Mouse (Mus musculus): Measurements from ENCODE around the gene Gosr2. TPM values are rescaled to one million over a fixed set of nuclear protein-coding genes. Genes with fewer than 3 reads are reported as not detected.
"Not testable (repeated sequence)": the region's sequence is repeated elsewhere in the genome, so short reads cannot be mapped to it uniquely, and the experiment has no call there.

The Gosr2 gene
- polyA plus RNA-seq, 1 experiment from 2014 or later, result 87.7 TPM

DNA sequence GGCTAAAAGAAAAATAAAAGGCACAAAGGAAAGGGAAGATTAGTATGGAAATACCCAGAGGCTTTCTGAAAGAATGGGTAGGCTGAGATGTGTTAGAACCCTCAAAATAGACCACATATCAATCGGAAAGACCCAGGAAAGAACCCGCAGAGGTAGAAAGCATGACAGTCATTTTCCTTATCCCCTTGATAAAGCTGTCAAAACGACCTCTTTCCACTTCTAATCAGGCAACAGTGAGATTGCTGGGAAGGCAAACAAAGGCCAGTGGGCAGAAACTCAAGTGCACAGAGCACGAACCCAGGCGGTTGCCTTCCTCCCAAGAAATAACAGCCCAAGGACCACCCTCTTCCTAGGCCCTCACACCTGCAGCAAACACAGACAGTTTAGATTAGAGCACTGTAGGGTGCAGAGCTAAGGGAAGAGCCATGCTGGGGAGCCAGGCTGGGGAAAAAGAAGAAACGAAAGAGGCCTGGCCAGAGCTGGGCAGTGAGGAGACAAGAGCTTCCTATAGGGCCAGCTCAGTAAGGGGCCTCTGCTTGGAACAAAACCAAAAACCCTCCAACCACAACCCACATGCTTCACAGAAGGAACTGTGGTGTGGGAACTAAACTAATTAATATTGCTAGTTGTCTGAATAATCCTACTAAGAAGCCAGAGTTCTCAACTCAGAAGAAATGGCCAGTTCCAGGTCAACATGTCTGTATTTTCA, 9.3 kb downstream of the Gosr2 start:
- 53% methylated on average over 6 of the region's 6 CpGs for WGBS
- Histone ChIP-seq H3K4me2 (no peak overlapping the region), H3K9me3 (no peaks in the 10 kb centered on the region), H3K9ac (no peak overlapping the region), H3K27ac (no peak overlapping the region), H3K4me1 (no peaks in the 10 kb centered on the region), H3K27me3 (no peaks in the 10 kb centered on the region), H3K36me3 (peaks cover 47% of the 10 kb centered on the region), H3K4me3 (no peak overlapping the region)
- no peak for ATAC-seq (ENCODE audit: borderline replicate concordance, extremely low read depth, low FRiP score, low TSS enrichment)

DNA sequence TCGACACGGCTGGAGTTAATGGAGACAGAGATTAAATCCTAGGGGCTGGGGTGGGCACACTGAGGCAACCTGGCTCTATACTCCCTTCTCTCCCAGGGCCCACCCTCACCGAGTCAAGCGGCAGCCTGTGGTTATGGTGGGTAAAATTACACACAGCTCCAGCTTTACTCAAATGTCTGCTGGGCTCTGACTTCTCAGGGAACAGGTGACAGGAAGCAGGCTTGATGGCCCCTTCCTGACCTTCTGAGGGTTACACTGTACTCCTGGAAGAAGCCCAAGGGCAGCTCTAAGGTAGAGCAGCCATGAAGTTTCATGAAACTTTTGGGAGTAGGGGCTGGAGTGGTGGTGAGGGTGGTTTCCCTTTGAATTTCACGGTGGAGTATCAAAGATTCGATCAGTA, 11.0 kb downstream of the Gosr2 start:
- H3K4me1 ChIP-seq, result no peaks in the 10 kb centered on the region
- H3K4me2 ChIP-seq, result no peak overlapping the region
- no peaks in the 10 kb centered on the region for H3K27me3 ChIP-seq
- H3K36me3 ChIP-seq, result peaks cover 64% of the 10 kb centered on the region
- 84% methylated on average over 6 of the region's 6 CpGs for WGBS
- H3K27ac ChIP-seq, result no peak overlapping the region
- H3K4me3 ChIP-seq, result no peak overlapping the region
- ATAC-seq (ENCODE audit: borderline replicate concordance, extremely low read depth, low FRiP score, low TSS enrichment), result no peak
- H3K9me3 ChIP-seq, result no peaks in the 10 kb centered on the region
- no peak overlapping the region for H3K9ac ChIP-seq

DNA sequence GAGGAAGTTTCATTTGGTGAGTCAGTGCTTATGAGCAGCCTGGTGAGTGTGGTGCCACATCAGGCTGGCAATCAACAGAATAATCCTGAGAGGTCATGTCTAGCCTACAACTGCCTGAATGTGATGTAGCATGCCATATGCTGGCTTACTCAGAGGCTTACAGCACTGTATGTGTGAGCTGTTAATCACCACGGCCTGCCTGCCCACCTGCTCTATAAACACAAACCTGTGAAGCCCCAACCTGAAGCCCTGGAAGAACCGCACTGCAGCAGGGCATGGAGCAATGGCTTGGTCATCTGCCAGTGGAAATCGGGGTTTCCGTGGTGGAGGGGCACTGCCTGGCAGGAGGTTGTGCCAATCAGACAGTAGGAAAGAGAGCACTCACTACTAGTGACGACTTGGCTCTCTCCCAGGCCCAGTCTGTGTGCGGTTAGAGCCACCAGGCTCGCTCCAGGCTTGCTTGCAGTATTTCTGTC, 12.4 kb downstream of the Gosr2 start:
- H3K4me3 ChIP-seq, result no peak overlapping the region
- H3K9me3 ChIP-seq, result no peaks in the 10 kb centered on the region
- ATAC-seq (ENCODE audit: borderline replicate concordance, extremely low read depth, low FRiP score, low TSS enrichment), result no peak
- H3K9ac ChIP-seq, result no peak overlapping the region
- 85% methylated on average over 7 of the region's 7 CpGs for WGBS
- no peaks in the 10 kb centered on the region for H3K4me1 ChIP-seq
- no peak overlapping the region for H3K4me2 ChIP-seq
- no peak overlapping the region for H3K27ac ChIP-seq
- peaks cover 76% of the 10 kb centered on the region for H3K36me3 ChIP-seq
- H3K27me3 ChIP-seq, result no peaks in the 10 kb centered on the region

DNA sequence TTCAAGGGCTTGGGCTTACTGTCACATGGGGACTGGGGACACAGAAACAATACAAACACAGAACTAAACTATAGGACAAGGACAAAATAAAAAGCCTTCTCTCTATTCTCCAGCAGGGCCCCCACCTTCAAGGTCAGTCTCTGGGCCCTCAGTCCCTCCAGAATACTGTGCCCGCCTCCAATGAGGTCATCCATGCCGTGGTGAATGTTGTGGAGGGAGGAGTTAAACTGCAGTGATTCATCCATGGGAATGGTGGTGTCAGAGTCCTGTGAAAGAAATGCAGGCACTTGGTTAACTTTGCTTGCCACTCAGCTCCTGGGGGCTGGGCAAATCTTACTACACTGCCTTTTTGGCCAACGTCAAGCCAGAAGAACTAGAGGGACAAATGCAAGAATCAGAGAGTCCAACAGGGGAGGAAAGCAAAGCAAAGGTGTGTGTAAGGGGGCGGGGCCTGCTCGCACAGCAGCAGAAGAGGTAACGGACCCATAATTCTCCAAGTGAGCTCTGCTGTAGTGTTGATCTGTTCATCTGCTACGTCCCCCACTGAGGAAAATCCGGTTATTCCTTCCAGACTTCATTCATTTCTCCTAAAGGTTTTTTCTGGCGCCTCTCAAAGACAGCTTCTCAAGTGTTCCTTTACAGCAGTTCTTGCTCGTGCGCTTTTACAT, 13.9 kb downstream of the Gosr2 start:
- Histone ChIP-seq H3K27ac (no peak overlapping the region), H3K27me3 (no peaks in the 10 kb centered on the region), H3K36me3 (peaks cover 87% of the 10 kb centered on the region), H3K4me2 (no peak overlapping the region), H3K4me1 (no peaks in the 10 kb centered on the region), H3K9ac (no peak overlapping the region), H3K4me3 (no peak overlapping the region), H3K9me3 (no peaks in the 10 kb centered on the region)
- no peak for ATAC-seq (ENCODE audit: borderline replicate concordance, extremely low read depth, low FRiP score, low TSS enrichment)
- WGBS, result 78% methylated on average over 11 of the region's 11 CpGs

DNA sequence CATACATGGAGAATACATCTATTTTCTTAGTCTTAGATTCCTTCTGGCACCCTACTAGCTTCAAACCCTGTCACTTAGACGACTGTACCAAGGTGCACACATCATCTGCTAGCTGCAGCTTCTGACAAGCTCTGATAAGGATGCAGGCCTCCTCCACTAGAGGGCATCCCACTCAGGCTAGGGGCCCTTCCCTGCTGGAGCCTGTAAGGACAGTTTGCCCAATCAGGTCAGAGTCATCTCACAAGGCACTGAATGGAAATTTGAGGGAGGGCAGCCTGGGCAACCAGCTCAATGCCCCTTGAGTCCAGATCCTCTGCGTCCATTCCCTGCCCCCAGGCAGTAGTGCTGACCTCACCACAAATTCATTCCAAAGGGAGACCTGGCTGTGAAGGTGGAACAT, 20.7 kb downstream of the Gosr2 start:
- not testable (repeated sequence) for H3K27ac ChIP-seq; H3K9ac ChIP-seq; H3K9me3 ChIP-seq; H3K27me3 ChIP-seq; H3K4me3 ChIP-seq; H3K4me1 ChIP-seq; ATAC-seq (ENCODE audit: borderline replicate concordance, extremely low read depth, low FRiP score, low TSS enrichment); H3K4me2 ChIP-seq
- 31% methylated on average over 2 of the region's 2 CpGs for WGBS
- peaks cover 40% of the 10 kb centered on the region for H3K36me3 ChIP-seq

DNA sequence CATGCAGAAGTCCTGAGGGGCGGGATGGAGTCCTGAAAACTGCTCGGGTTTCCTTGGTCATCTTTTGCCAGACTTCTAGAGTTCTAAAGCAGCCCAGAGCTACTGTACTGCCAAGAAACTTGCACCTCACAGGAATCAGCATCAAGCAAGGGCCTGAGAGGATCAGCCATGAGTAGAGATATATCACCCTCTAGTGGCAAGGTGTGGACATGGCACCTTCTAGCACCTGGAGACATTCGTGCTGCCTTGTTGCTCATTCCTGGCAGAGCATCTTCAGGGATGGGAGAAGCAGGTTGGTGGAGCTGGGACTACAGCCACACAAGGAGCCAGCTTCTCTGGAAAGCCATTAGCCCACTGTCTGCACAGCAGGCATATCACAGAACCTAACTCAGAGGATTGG, 22.1 kb downstream of the Gosr2 start:
- WGBS, result 44% methylated on average over 3 of the region's 3 CpGs
- Histone ChIP-seq H3K4me1 (no peaks in the 10 kb centered on the region), H3K4me2 (no peak overlapping the region), H3K27me3 (no peaks in the 10 kb centered on the region), H3K4me3 (no peak overlapping the region), H3K9me3 (no peaks in the 10 kb centered on the region), H3K36me3 (peaks cover 26% of the 10 kb centered on the region), H3K27ac (no peak overlapping the region), H3K9ac (no peak overlapping the region)
- ATAC-seq (ENCODE audit: borderline replicate concordance, extremely low read depth, low FRiP score, low TSS enrichment), result no peak

DNA sequence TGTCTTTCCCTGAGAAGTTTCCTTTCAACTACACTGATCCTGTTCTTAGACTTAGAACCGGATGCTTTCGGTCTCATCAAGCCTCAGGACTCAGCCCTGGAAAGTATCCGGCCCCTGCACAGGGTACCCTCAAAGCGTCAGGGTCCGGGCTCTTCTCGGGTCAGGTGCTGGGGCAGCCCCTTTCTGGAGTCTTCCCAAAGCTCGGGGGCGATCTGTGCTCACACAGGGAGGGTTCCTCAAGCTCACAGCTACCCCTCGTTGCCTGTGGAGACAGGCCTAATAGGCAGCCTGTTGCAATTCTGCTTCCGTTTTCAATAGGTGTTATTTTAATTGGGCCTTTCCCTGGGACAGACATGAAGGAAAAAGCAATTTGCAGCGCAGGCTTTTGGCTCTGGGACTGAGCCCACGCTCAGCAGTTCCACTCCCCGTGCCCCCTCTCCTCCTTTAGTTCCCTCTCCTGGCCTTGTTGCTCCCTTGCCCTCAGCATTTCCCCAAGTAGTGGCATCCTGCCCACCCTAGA, 30.7 kb downstream of the Gosr2 start:
- Histone ChIP-seq H3K27me3 (no peaks in the 10 kb centered on the region), H3K4me2 (no peak overlapping the region), H3K9ac (no peak overlapping the region), H3K4me3 (no peak overlapping the region), H3K36me3 (no peaks in the 10 kb centered on the region), H3K4me1 (no peaks in the 10 kb centered on the region), H3K9me3 (no peaks in the 10 kb centered on the region), H3K27ac (no peak overlapping the region)
- WGBS, result 53% methylated on average over 13 of the region's 13 CpGs
- ATAC-seq (ENCODE audit: borderline replicate concordance, extremely low read depth, low FRiP score, low TSS enrichment), result no peak

DNA sequence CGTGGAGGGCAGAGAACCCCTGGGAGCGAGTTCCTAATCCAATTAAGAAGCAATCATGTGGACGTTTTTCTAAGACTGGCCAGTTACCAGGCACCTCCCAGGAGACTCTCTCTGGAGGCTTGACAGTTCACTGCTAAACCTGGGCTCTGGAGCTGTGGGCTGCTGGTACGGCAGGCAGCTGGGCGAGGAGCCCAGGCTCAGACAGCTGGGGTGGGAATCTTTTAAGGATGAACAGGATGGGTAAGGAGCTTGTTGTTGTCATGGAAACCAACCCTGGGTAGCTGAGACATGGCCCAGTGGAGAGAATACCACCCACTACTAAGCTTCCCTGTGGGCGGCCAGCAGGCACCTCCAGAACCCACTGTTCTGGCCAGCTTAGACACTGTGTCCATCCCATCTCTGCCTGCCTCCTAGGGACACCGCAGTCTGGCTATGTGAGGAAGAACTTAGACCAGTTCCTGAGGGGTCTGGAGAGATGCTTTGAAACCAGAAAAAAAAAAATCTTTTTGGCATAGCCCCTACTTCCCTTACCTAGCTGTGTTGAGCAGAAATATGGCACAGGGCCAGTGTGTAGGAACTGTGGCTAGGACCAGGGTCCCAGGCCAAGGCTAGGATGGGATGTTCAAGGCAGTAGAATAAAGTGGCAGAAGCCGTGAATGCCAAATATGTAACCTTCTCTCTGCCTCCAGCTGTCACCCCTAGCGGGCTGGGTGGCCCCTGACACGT, 31.4 kb downstream of the Gosr2 start:
- Histone ChIP-seq H3K27me3 (no peaks in the 10 kb centered on the region), H3K36me3 (no peaks in the 10 kb centered on the region), H3K4me3 (no peak overlapping the region), H3K4me1 (no peaks in the 10 kb centered on the region), H3K9me3 (no peaks in the 10 kb centered on the region), H3K9ac (no peak overlapping the region), H3K27ac (no peak overlapping the region), H3K4me2 (no peak overlapping the region)
- ATAC-seq (ENCODE audit: borderline replicate concordance, extremely low read depth, low FRiP score, low TSS enrichment), result no peak
- WGBS, result 38% methylated on average over 10 of the region's 10 CpGs

DNA sequence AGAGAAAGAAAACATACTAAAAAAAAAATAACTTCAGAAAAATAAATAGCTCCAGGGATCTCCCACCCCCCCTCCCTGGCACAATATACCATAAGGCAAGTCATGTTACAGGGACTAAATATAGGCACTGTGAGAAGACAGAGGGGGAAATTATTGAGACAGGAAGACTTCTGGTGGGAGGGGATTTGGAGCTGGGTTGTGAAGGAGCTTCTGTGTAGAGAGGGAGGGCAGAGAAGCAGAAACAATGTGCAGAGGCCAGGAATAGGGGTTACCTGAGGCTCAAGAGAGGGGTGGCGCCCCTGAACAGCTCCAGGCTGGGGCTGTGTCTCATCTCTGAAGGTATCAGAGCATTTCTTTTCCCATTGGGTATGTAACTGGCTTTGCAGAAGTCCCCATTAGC, 32.0 kb downstream of the Gosr2 start:
- H3K9ac ChIP-seq, result no peak overlapping the region
- H3K9me3 ChIP-seq, result no peaks in the 10 kb centered on the region
- no peaks in the 10 kb centered on the region for H3K27me3 ChIP-seq
- H3K4me1 ChIP-seq, result no peaks in the 10 kb centered on the region
- 38% methylated on average over 1 of the region's 1 CpGs for WGBS
- no peak for ATAC-seq (ENCODE audit: borderline replicate concordance, extremely low read depth, low FRiP score, low TSS enrichment)
- no peaks in the 10 kb centered on the region for H3K36me3 ChIP-seq
- H3K27ac ChIP-seq, result no peak overlapping the region
- no peak overlapping the region for H3K4me3 ChIP-seq
- H3K4me2 ChIP-seq, result no peak overlapping the region

DNA sequence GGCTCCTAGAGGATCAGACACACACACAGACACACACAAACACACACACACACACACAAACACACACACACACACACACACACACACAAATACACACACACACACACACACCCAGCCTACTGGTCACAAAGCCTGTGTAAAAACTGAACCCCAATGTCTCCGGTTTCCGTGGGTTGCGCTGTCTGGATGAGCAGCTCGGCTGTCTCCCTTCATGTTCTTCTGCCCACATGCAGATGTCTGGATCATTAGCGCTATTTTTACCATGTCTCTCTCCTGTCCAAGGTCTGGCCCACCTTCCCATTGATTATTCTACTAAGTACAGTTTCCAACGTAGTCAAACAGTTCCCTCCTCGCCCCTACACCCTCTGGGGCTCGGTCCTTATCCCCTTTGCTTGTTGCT, 34.6 kb downstream of the Gosr2 start:
- Histone ChIP-seq H3K4me2 (no peak overlapping the region), H3K9me3 (no peaks in the 10 kb centered on the region), H3K9ac (no peak overlapping the region), H3K27ac (no peak overlapping the region), H3K27me3 (no peaks in the 10 kb centered on the region), H3K36me3 (no peaks in the 10 kb centered on the region), H3K4me1 (no peaks in the 10 kb centered on the region), H3K4me3 (no peak overlapping the region)
- 84% methylated on average over 8 of the region's 8 CpGs for WGBS
- ATAC-seq (ENCODE audit: borderline replicate concordance, extremely low read depth, low FRiP score, low TSS enrichment), result no peak

DNA sequence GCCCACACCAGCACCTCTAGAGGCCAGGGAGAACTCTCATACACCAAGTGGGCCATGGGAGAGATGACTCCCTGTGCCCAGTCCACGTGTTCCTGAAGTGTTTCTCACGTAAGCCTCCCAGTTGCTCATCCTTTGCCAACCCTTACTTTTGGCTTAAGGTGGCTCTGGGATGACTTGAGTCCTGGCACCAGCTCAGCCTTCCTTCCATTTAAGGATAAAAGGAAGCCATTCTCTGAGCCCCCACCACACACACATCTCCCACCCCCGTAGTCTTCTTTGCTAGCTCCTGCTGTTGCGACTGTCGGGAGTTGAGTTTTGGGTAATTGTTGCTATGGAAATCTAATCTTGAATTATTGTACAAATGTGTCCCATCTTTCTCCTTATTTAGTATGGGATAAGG, 35.2 kb downstream of the Gosr2 start:
- ATAC-seq (ENCODE audit: borderline replicate concordance, extremely low read depth, low FRiP score, low TSS enrichment), result no peak
- no peaks in the 10 kb centered on the region for H3K4me1 ChIP-seq
- no peak overlapping the region for H3K27ac ChIP-seq
- no peak overlapping the region for H3K9ac ChIP-seq
- H3K4me3 ChIP-seq, result no peak overlapping the region
- no peak overlapping the region for H3K4me2 ChIP-seq
- 75% methylated on average over 5 of the region's 5 CpGs for WGBS
- no peaks in the 10 kb centered on the region for H3K9me3 ChIP-seq
- H3K36me3 ChIP-seq, result no peaks in the 10 kb centered on the region
- no peaks in the 10 kb centered on the region for H3K27me3 ChIP-seq

DNA sequence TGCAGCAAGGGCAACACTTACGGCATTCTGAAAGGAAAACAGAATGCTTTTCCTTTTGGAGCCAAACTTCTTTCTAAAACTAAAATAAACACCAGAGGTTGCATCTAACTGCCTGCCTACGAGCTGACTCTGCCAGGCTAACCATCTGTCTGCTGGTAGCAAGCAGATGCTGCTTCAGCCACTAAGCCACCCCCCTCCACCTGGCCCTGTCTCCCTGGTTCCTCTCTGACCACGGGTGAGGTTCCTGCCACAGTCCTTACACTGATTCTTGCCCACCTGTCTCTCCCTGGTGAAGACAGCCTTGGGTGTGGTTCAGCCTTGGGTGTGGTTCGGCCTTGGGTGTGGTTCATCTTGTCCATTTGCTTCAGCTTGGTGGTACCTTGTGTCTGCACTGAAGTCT, 35.8 kb downstream of the Gosr2 start:
- Histone ChIP-seq H3K9ac (no peak overlapping the region), H3K27ac (no peak overlapping the region), H3K4me3 (no peak overlapping the region), H3K4me1 (no peaks in the 10 kb centered on the region), H3K9me3 (no peaks in the 10 kb centered on the region), H3K4me2 (no peak overlapping the region), H3K27me3 (no peaks in the 10 kb centered on the region), H3K36me3 (no peaks in the 10 kb centered on the region)
- no peak for ATAC-seq (ENCODE audit: borderline replicate concordance, extremely low read depth, low FRiP score, low TSS enrichment)
- WGBS, result 59% methylated on average over 4 of the region's 4 CpGs

Data from lung, embryonic 15.5 days (tissue).